Mouse (Mus musculus): ENCODE data around the gene Alk.

The Alk gene

DNA sequence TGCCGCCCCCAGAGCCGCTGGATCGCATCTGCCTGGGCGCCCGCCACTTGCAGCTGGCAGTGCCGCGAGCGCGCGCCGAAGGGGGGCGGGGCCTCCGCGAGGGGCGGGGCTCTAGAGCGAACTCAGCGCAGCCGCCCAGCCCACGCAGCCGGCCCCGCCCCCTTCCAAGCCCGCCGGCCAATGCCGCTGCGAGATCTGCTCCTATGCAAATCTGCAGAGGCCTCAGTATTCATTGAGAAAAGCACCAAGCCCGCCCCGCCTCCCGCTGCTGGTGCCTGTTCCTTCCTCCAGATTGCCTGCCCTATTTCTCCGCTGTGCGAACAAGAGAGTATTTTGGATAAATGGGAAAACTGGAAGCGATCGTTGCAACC lies at the start of gene Alk:
TSS of gene Alk (minus strand) at position 18 of the 371 bp plus-strand sequence.
- DNase-seq: peak; percentile 91 to 93

DNA sequence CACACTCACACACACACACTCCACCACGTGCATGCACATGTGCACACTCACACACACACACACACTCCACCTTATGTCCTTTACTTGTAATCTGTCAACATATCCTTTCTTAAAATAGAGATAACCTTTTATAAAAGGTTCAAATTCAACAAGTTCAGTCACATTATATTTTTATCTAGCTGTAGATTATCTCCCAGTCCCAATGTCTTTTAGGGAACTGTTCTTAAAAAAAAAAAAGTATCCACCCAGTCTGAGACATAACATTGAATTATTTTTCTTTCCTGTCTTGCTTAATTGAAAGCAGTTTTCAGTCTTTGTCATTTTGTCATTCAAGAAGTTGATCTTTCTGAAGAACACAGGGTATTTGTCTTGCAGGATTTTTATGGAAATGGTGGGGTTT lies 48.4 kb upstream of the Alk start:
- DNase-seq: no peak

DNA sequence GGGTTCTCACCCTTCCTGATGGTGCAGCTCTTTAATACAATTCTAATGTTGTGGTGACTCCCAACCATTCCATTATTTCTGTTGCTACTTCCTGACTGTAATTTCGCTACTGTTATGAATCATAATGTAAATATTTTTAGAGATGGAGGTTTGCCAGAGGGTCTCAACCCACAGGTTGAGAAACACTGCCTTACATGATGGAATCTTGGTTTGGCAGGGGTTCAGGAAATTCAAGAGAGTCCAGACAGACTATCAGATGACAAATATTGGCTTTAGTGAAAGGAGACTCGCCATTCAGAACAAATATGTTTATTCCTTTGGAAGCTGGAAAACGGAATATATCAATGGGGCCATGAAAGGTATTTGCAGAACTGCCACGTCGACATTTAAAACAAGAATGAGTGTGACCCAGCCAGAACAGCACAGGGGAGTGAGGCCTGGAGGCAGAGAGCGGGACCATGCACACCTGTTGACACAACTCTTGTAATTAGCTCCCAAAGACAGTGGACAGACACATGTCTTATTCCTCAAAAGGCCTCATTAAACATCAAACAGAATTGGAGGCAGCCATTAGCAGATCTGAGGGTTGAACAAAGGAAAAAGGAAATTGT lies 44.3 kb upstream of the Alk start:
- no peak for DNase-seq

DNA sequence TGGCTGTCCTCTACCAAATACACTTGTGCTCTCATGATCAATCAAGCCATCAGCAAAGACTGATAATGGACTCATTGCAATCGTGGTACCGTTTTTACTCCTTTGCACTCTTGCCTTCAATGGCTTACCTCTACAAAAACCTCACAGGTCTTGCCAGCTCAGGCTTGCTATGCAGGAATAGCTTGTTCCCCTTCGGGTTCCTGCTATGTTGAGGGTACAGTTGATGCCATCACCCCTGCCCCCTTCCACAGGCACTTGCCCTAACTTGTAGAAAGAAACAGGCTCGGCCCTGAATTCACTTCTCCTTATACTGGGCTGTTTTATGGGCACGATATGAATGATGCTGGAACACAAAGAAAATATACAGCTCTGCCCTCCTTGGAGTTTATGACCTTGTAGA lies 41.7 kb upstream of the Alk start:
- no peak for DNase-seq

DNA sequence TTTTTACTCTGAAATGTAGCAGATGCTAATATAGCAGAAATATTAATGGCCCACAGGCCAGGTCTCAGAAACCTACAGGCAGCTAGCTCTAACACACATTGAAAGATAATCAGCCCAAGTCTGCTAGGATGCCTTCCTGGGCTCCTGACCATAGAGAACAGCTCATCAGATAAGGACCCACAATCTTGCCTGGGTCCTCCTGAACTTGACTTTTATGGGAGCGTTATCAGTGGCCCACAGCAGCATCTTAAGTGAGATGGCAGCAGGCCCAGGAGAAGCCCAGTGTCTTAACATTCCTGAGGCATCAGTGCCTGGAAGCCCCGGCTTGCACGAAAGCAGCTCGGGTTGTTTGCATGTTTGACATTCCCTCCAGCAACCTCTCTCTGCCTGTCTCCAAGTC lies 35.7 kb upstream of the Alk start:
- DNase-seq: no peak

DNA sequence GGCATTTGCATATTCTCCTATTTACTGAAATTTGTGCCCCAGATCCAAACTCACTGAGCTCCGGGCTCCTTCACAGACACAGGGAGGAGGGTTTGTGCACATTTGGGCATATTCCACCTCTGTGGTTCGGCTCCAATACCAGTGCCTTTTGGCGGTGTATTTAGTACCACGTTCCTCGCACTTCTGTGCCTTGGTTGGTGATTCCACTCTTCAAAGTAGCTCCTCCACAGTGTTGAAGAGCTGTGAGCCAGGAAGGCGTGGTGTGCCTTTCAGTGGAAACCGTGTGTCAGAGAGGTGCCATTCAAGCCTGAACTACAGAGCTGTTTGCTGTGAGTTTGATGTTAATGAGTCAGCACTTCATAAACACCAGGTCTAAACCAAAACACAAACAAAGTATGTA lies 35.0 kb upstream of the Alk start:
- DNase-seq: no peak

DNA sequence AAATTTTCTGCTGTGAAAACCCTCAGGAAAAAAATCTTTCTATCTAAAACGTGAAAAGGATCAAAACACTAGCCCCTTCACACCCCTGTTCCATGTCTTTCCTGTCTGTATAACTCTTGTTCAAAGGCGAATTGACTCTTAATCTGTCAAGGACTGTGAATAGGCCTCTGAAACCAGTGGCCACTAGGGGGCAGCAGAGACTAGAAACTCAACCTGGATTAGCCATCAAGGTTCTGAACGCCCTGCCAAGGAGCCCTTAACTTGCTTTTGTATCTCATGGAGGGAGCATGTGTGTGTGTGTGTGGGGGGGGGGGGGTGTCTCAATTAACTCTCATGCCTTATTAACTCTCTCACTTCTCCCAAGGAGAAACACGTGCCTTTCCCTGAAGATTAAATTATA lies 1.8 kb upstream of the Alk start:
- peak; percentile 96 to 97 for DNase-seq

DNA sequence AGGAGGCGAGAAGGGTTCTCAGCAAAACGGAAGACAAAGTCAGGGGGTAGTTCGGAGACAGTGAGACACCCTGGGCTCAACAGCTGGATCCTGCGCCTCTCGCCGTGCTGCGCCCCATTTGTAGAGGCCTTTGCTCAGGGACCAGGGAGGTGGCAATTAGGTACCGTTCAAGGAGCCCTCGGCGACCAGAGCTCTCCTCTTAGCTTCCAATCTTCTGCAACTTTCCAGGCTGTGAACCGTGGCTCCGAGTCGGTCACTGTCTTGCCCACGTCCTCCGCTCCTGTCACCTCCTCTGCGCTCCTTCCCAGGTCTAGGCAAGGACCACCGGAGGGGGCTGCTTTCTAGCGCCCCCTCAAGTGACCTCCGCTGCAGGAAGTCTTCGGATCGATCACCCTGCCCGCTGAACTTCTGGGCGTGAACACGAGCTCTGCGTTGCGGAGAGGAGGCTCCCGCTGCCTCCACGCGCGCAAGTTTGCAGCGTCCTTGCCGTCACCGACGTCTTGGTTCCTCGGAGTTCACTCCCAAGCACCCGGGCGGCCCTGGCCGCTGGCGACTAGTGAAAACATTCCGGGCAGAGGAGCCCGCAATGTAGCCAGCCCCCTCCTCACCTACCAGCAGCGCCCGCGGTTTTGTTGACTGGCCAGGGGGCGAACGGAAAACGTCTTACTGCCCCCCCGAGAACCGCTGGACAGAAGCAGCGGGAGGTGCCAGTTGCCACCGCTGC lies 379 bp downstream of the Alk start:
- peak in 1 of 2 experiments; percentile 29 for DNase-seq

DNA sequence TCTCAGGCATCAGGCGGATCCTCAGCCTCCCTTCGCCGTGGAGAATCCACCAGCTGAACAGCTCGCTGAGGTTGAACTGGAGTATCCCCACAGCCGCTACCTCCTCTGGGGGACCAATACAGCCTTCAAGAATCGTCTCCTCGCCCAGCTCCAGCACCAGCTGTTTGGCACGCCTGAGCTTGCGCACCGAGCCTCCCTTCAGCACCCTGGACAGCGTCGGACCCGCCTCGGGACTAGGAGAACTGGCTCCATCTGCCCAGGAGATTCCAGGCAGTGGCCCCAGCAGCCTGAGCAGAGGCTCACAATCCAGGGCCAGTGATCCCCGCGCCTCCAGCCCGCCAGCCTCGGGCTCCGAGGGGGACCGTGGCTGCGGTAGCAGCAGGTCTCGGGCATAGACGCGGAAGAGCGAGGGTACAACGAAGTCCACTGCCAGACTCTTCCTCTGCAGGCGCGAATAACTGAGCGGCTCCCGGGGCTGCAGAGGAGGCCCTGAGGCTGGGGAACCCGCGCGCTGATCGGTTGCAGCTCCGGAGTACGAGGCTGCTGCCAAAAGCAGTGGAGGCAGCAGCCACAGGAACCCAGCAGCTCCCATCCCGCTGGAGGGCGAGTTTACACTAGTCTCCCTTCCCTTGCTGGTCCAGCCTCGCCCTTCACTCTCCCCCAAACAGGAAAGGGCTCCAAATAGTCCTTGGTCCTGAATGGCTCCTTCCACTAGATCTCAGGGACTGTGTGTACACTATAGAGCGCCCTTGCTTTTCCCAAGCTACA lies 1.1 kb downstream of the Alk start:
- DNase-seq: peak; percentile 36 to 38

DNA sequence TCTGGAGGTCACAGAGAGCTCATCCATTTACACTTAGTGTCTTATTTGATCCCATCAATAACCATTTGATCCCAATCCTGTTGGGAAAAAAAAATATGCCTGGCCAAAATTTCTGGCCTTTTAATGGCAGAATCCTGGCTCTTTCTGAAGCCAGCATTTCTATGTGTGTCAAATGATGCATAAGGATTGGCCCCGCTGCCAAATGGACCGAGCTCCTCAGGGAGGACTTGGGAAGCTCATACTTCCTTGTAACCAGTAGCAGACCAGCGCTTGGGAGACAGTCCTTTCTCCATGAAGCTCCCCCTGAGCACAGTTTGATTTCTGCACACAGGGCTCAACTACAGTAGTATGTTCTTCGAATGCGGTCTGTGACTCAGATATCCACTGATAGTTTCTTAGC lies 3.6 kb downstream of the Alk start:
- peak; percentile 30 to 40 for DNase-seq

DNA sequence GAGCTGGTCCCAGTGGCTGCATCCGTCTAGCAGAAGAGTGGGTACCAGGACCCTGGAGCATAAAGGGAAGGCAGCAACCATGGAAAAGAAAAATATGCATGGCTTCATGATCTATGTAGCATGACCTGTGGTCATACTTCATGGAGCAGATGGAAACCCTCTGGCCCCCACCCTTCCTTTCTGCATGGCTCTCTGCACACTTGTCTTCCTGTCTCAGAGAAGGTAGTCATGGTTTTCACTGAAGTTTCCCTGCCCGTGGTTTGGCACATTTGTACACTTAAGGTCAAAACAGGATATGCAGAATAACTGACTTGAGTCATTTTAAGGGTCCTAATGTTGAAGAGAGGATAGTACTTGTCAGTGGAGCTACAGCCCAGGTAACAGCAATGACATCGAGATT lies 16.8 kb downstream of the Alk start:
- DNase-seq: no peak

DNA sequence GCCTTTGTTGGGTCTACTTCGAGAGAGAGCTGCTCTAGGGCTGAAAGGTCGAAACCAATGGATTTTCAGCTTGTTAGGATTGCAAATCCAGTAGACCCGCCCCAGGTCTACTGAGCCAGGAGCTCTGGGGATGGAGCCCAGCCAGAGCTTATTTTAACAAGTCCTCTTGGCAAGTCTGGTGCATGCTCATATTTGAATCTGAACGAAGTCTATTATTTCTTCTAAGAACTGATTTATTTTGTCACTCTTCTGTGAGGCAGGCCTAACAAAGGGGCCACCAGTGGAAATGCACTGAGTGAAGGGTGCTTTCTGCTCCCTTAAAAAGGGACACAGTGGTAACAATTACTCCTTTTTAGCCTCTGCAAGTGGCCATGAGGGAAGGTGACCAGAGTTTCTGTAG lies 24.3 kb downstream of the Alk start:
- peak in 1 of 2 experiments; percentile 11 for DNase-seq

DNA sequence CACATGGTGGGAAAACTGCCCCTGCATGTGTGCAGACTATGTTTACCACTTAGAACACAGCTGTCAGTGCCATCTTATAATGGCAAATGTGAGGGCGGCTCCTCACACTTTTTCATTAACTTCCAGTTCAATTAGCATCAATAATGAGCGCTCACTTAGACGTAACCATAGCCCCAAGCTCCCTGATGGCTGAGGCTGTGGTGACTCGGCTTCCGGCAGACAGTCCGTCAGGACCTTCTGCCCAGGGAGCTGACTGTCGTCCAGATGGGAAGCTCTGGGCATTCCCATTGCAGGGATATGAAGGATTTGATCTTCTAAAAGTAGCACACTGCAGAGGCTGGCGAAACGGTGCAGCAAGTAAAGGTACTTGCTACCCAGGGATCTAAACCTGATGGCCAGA lies 25.1 kb downstream of the Alk start:
- no peak for DNase-seq

DNA sequence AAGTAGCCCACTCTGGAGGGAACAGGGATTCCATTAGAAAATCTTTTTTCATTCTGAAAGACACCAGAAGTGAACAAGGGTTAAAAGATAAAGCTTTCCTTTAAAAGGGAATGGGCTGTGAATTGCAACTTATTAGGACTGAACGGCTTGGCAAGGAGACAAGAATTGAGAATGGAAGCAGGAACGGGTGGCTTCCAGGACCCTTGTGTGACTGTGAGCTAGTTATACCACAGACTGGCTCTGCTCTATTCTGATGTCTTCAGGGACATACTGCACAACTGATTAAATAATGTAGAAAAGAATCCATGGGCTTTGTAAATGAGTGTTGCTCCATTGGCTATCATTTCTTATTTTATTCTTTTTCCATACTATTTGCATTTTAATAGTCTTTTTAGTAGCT lies 33.0 kb downstream of the Alk start:
- no peak for DNase-seq

DNA sequence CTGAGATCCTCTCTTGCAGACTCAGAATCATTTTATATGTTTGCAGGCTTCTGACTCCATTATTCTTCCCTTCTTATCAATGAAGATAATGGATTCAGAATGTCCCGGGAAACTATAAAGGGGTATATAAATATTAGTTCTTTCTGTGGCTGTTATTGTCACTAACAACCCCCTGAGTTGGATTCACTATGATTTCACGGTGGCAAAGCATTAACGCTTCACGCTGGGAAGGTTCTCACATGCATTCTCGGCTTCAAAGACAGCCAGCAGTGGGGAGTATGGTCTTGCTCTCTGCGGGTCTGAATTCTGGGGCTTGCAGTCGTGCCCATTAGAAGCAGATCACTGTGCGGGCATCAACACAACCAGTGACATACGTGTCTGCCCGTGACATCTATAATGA lies 34.9 kb downstream of the Alk start:
- no peak for DNase-seq

DNA sequence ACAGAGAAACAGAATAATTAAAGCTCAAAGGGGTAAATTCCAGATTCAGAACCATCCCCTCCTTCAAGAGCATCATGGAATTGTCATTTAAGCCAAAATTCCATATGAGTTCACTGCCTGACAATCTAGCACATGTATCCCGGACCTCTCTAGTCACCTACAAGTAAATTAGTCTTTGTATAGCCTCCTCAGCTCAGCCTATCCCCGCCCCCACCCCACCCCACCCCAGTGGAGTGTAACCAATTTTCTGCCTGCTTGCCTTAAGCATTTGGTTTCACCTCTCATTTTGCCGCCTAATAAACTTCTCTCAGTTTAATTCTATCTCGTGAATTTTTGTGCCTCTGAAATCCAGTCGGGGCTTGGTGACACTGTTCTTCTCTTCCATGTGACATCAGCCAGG lies 41.0 kb downstream of the Alk start:
- DNase-seq: no peak

DNA sequence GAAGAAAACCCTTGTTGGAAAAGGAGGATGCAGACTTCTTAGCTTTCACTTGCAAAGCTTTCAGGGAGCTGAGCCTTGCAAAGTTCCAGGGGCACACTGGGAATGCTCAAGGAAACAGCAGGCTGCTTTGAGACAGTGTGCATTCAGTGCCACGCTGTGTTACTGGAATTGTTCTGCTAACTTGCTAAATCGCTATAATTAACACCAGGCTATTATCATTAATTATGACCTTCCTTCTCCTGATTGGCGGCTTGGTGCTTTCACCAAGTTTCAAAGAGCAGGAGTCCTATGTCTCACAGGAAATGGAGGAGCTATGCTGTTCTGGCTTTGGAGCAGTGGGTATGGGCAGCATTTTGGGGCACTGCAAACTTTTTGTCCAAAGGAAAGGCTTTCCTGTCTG lies 43.0 kb downstream of the Alk start:
- no peak for DNase-seq

DNA sequence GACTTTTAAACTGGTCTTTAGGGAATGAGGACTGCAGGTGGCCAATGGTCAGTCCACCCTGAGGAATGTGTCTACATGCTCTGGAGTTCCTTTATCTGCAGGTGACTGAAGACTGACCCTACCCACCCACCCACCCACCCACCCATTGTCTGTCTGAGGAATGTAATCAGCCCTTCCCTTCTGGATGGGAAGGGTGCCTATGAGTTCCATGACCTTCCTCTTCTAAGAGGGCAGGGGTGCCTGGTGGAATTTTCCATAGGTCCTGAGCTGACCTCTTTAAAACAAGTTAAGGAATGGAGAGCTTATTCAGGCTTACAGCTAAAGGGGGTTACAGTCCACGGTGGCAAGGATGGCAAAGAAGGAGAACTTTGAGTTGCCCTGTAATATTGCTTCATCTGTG lies 43.7 kb downstream of the Alk start:
- DNase-seq: no peak

DNA sequence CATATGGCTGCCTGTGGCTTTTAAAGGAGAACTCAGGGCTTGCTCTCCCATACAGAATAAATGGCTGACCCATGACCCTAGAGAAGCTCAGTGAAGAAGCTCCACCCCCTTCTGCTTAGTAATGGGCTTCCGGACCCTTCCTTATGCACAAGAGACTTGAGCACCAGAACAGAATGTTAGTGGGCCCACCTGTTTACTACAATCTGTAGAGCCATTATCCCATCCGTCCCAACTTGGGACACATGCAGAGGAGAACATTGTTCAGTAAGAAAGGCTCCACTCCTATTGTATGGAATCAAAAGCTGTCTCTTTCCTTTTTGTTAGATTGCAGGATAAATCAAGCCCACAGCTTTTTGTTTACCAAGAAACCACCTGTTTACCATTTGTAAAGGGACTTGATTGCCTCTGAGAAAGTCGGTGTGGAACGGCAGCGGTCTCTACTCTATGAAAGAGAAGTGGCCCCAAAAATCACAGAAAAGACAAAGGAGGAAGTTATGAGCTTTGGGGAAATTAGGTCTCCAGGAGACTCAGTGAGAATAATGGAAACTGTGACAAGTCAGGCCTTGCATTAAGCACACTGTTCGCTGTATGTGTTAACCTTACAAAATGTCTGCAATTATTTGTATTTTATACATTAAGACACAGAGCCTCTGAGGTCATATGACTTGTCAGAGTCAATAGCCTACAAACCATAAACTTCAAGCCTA lies 47.2 kb downstream of the Alk start:
- DNase-seq: no peak

DNA sequence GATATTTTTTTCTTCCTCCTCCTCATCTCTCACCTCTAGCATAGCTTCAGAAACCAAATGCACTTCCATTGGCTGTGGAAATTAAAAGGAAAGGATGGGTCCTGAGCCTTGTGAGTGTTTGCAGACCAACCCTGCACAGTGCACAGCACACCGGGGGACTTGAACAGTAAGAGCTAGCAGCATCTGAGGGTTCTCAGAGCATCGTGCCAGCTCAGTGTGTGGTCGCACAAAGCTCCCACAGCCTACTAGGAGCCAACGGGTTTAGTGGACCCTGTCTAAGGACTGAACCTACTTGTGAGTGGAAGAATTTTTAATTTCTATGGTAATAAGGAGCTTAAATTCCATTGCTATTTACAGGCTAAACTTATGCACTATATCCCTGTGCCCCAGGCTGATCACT lies 58.2 kb downstream of the Alk start:
- DNase-seq: no peak

DNA sequence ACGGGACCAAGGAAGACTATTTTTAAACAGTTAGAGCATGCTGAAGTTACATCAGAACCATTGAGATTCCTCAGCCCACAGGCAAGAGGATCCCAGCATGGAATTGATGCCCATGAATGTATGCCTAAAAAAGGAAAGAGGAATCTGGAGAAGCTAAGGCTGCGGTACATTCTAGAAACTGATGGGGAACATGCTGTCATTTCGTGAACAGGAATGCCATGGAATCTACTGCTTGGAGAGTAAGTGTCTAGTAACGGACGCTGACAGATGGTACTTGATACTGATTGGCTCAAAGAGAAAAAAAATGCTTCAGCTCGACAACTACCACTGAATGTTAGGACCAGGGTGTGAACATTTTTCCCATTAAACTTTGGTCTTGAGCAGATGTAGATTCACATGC lies 69.1 kb downstream of the Alk start:
- no peak for DNase-seq

DNA sequence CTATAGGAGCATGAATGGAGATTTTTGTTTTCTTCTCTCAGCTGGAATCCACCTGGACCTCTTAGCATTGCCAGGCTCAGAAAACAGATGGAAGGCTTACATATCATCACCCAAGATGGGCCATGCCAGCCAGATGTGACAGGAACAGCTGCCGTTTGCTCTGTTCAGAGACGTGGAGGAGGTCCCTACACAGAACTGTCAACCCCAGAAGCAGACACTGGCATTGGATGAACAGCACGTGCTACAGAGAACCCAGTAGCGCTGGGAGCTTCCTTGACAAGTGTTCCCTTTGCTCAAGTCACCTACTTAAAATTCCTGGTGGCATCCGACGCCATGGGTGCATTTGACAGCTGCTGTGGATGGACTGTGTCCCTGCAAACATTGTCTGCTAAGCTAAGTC lies 72.2 kb downstream of the Alk start:
- no peak for DNase-seq

DNA sequence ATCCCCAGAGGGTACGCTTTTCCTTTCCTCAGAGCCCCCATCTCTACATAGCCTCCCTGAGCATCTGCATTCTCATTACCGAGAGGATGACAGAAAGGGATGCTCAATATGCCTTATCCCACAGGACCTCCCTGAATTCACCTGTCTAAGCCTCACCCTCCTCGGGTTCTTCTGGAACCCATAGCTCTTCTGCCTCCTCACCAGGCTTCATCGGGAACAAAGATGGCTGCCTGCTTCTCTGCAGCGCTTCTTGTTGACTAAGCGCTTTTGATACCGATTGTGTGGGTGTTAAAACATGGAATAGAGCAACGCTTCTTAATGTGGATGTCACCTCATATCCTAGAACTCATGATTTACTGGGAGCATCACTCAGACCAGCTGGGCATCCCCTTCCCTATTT lies 75.9 kb downstream of the Alk start:
- DNase-seq: no peak

DNA sequence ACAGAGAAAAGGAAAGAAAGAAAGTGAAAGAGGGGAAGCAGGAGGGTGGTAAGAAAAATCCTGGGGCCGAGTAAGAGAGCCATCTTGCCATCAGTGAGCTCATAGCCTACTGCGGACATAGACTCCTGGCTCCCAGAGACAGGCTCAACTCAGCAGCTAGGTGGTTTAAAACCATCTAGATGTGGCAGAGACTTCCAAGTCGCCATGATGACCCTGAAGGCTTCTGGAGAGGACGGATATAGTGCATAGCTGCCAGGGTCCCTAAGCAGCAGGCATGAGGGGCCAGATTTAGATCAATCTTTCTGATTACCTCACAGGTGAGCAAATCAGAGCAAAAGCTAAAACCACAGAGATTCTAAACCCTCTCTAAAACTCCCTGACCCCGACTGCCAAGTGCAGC lies 76.9 kb downstream of the Alk start:
- no peak for DNase-seq
